Mouse (Mus musculus) T-cell, adult 2 months (primary cell): ENCODE data around the gene Cept1.
"Not testable (repeated sequence)": the region's sequence is repeated elsewhere in the genome, so short reads cannot be mapped to it uniquely, and the experiment has no call there.

Experiments used
- DNase-seq: peaks from one replicate; pipeline ENCODE4 v3.0.0; 2022; ENCODE audit warnings: low spot score

Gene Cept1

GRCm38 (mm10) chr3:106547171-106547923 is at the start of gene Cept1, which contains the start of gene Dram2:
Gene Cept1 (minus strand): TSS chr3:106547802.
Gene Dram2 (plus strand): TSS chr3:106547798.
- DNase-seq, result peak; percentile 95

- DNase-seq, result not testable (repeated sequence)
These were observed 46.0 kb upstream of the Cept1 start for GRCm38 (mm10) chr3:106593631-106594030.

GRCm38 (mm10) chr3:106579296-106579695 is 31.7 kb upstream of the Cept1 start:
- DNase-seq, result no peak

DNA sequence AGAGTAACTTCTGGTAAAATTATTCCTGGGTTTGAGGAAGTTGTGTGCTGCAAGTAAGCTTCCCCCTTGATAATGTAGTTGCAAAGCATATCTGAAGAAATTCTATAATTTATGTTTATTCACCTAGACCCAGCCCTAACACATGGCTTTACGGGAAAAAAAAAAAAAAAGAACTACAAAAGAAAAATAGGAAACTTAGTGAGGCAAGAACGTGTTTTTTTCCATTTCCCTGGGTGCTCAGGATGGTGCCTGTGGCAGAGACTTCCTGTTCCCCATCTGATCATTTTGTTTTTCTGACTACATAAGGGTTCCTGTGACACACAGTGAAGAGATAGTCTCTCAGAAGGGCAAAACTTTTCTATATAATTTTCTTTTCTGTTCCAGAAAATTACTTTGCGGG is 25.6 kb upstream of the Cept1 start:
- no peak for DNase-seq

GRCm38 (mm10) chr3:106565876-106566275 is 18.3 kb upstream of the Cept1 start:
- DNase-seq, result no peak

- no peak for DNase-seq
These were observed 10.7 kb upstream of the Cept1 start for GRCm38 (mm10) chr3:106558271-106558670.

GRCm38 (mm10) chr3:106555743-106556250 is 8.2 kb upstream of the Cept1 start:
- no peak for DNase-seq

DNA sequence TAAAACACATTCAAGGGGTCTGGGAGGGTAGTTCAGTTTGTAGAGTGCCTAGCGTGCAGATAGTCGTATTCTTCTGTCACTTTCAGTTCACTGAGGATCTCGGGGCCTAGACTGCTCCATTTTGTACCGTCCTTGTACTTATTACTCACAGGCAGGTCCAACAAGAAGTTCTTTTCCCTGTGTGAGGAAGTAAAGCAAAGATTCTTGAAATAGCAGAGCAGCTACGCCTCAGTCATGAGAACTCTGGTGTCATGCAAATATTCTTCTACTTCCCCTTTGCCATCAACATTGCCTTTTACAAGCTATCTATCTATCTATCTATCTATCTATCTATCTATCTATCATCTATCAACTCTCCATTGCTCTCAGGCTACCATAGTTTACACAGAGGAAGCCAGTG is 5.8 kb upstream of the Cept1 start:
- no peak for DNase-seq

DNA sequence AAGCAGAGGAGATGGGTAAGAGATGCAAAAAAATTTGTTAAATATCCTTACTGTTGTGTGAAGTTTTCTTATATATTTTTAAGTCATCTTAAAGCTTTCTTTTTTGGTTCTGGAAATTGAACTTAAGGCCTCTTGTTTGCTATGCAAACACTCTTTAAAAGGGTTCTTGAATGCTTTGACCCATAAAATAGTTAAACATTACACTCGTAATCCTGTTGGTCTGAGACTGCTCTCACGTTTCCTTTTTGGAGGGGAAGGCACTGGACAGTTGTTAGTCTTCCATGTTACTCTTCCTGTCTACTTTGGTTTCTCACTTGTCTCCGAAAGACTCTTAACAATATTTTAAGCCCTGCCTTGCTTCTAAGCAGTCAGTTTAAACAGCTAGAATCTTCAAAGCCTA is 1.4 kb upstream of the Cept1 start:
- DNase-seq, result no peak

- DNase-seq, result no peak
These were observed 430 bp upstream of the Cept1 start for GRCm38 (mm10) chr3:106547924-106548539.

- peak; percentile 5 for DNase-seq
These were observed 2.8 kb downstream of the Cept1 start for GRCm38 (mm10) chr3:106544721-106545316.

DNA sequence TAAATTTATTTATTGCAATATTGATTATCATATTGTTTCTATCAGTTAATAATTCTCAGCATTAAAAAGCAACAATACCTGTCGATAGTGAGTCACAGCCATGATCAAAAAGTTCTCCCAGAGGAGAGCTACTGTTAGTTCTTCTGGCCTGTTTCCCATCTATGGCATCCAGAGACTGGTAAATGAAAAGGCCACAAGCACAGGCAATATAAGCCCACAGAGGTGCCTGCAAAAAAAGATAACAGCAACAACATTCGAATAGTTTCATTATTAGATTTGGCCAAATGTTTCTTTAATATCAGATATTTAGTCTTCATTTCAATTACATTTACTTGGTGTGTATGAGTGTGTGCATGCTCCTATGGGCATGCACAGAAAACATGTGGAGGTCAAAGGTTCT is 14.3 kb downstream of the Cept1 start:
- DNase-seq, result no peak

DNA sequence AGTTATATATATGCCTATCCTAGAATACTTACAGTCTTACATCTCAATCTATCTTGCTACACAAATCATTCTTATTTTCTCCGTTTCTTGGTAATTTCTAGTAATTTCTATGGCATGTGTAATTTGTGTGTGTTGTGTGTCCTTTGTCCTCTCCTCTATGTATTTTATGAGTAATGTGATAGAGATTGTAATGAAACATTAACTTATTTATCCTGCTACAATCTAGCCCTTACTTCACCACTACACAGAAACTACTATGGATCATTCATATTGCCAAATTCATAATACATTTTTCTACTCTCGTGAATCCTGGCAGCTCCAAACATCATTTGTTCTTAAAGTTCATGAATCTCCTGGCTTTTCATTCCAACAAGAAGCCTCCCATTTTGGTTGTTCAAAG is 19.6 kb downstream of the Cept1 start:
- DNase-seq, result no peak

- DNase-seq, result no peak
These were observed 21.2 kb downstream of the Cept1 start for GRCm38 (mm10) chr3:106526411-106526810.

- no peak for DNase-seq
These were observed 24.9 kb downstream of the Cept1 start for GRCm38 (mm10) chr3:106522730-106523129.

DNA sequence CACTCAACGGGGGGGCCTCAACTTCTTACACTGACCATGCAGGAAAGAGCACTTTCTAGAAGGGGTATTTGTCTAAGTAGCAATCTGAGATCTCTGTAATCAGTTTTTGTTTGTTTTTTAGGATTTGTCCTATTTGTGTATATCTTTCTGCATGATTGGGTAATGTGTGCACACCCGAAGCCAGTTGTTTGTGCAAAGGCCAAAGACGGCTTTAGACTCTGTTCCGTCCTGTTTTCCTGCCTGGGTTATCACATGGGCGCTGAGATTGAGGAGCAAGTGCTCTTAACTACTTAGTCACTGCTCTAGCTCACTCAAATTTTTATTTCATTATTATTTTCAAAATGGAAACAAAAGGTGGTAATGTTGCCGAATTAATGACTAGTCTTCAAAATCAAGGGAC is 32.6 kb downstream of the Cept1 start:
- no peak for DNase-seq

DNA sequence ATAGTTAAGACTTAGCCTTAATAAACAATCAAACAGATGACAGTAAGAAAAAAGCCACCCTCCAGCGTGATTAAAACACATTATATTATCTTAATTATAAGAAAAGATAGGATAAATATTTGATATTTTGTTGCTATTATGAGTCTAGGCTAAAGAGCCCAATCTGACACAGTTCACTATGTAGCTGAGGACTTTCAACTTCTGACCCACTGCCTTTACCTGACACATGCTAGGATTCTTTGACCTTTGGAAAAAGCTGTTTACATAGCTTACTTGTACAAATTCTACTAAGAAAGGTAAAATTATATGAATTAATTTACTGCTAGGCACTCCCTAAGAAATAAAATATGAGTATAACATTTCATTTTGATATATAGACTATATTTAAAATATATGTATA is 36.9 kb downstream of the Cept1 start:
- DNase-seq, result no peak

DNA sequence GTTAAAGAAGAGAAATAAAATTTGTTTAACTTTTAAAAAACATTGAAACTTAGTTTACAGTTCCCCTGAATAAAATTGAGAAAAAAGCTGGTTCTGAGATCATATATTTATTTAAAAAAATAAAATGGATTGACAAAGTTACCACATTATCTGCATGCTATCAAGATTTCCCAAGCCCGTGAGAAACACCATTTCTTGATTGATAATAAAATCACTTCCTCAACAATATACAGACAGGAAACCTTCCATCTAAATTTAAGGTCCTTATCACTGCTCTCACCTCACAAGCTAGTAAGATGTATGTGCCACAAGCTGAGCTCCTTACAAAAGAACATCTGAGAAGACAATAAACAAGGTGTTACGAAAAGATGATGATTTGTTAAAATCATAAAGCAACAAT is 44.7 kb downstream of the Cept1 start:
- no peak for DNase-seq

GRCm38 (mm10) chr3:106500510-106500909 is 47.1 kb downstream of the Cept1 start:
- no peak for DNase-seq

DNA sequence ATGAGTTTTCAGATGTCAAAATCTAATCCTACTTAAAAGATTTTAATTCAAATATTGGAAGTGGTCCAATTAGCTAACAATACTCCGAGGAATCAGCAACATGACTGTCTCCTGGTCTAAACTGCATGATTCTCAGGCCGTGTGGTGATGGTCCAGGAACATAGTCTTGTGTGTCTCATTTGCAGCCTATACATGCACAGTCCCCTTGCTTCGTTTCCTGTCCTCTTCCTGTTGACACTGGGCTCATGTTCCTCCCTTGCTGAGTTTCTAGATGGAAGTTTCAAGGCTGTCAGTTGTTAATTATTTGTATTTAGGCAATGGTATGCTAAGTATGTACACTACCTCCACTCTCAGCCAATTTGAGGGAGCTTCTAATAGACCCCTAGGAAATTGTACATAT is 50.6 kb downstream of the Cept1 start:
- DNase-seq, result no peak

DNA sequence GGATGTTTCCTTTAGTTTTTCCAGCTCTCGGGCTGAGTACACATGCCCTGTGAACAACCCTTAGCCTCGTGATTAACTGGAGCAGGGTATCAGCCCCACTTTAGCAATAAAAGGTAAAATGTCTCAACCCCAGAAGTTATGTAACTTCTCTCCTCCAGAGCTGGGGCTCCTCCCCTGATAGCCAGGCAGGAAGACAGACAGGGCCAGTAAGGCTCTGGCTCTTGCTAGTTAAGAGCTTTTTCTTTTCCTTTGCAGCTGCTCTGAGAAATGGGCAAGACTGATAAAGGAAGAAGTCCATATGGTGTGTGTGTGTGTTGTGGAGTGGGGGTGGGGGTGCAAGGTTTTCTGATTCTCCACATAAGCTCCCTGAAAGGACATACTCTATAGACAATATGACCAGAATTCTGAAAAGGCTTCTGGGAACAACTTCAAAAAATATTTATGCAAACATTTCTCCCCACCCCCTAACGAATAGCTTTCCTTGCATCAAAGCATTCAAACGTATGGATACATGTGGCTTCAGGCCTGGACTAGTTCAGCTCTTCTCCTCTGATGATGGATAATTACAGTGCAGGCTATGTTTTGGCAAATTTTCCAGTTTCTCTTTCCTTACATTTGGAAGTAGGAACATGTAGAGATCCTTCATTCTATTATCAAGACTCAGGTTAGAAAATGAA is 51.4 kb downstream of the Cept1 start:
- no peak for DNase-seq

DNA sequence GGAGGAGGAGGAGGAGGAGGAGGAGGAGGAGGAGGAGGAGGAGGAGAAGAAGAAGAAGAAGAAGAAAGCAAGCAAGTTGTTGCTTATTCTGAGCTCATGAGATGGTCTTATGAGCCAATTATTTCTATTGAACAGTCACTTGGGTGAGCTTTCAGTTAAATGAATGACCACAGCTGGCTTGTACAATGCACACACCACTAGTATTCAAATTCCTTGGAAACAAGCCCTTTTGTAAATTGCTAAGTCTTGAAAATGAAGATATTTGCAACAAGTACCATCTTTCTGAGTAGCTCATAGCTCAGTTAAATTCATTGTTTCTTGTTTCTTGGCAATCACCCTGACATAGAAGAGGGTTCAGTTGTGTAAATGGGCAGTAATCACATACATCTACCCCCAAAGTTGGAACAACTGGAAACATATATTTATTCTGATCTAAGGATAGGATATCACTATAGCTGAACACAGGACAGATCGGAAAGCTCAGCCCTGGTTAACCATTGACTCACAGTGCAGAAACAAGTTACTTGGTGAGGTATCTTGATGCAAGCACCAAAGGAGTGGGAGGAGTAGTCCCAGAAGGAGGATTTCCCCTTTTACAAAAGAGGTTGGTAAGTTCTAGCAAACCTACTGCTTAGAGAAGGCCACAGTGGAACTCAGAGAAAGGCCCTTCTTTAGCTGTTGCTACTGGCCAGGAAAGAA is 52.1 kb downstream of the Cept1 start:
- DNase-seq, result no peak
